Mouse (Mus musculus) midbrain, embryonic 12.5 days (tissue): Measurements from ENCODE around the gene Pip5k1c. TPM values are rescaled to one million over a fixed set of nuclear protein-coding genes. Genes with fewer than 3 reads are reported as not detected.

Experiments
- ATAC-seq: fragments of 200-750 bp; cut with Nextera tagmentation; 2 replicates; pipeline ENCODE4 v1.8.0; 2017; ENCODE audit warnings: low read depth, moderate TSS enrichment, moderate library complexity; ENCODE audit not compliant: low FRiP score
- H3K27ac ChIP-seq: fragments of 300-500 bp; sonication (generic); replicated peaks from 2 replicates; pipeline ENCODE4 v1.5.1; 2016; ENCODE audit warnings: mild to moderate bottlenecking
- H3K27me3 ChIP-seq: fragments of 300-500 bp; sonication (generic); 2 replicates; pipeline ENCODE4 v1.6.1; 2016; ENCODE audit warnings: mild to moderate bottlenecking
- H3K36me3 ChIP-seq: fragments of 300-500 bp; sonication (generic); 2 replicates; pipeline ENCODE4 v1.6.1; 2016
- H3K4me1 ChIP-seq: fragments of 300-500 bp; sonication (generic); 2 replicates; pipeline ENCODE4 v1.6.1; 2016
- H3K4me2 ChIP-seq: fragments of 300-500 bp; sonication (generic); replicated peaks from 2 replicates; pipeline ENCODE4 v1.6.1; 2016; ENCODE audit warnings: mild to moderate bottlenecking, moderate library complexity
- H3K4me3 ChIP-seq: fragments of 300-500 bp; sonication (generic); 2 replicates; pipeline ENCODE4 v1.5.1; 2016; ENCODE audit warnings: mild to moderate bottlenecking
- H3K9ac ChIP-seq: fragments of 300-500 bp; sonication (generic); replicated peaks from 2 replicates; pipeline ENCODE4 v1.6.1; 2016; ENCODE audit warnings: mild to moderate bottlenecking, moderate library complexity
- H3K9me3 ChIP-seq: fragments of 300-500 bp; sonication (generic); 2 replicates; pipeline ENCODE4 v1.6.1; 2016; ENCODE audit warnings: mild to moderate bottlenecking
- WGBS: fragments of 180-500 bp; shearing (Covaris S2); methylation state at CpG from one replicate; pipeline ENCODE4 v1.1.7; 2016; 5-methylcytosine and 5-hydroxymethylcytosine counted together
- polyA plus RNA-seq: library from polyadenylated mRNA; unstranded; fragments of >200 nt; fragmentation: Nextera tagmentation; extraction: Ambion mirVana; gene quantifications from 2 replicates; pipeline ENCODE4 v1.2.1, GENCODE M21; 2016

Pip5k1c gene
- polyA plus RNA-seq, 1 experiment from 2014 or later = 89.9 TPM

DNA sequence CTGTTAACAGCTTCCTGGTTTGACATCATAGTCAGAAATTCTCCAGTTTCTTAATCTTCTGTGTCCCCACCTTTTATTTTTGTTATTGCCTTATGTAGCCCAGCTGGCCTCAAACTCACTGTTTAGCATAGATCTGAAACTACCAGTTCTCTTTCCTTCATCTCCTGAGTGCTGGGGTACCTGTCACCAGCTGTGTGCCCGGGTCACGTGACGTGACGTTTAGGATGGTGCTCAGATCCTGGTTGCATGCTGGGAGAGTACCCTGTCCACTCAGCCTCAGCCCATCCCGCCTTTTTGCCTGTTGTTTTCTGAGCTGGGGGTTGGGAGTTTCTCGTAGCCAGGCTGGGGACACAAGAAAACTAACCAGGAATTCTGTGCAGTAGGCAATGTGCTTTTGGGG lies 4.5 kb downstream of the Pip5k1c start:
- peaks cover 35% of the 10 kb centered on the region for H3K4me1 ChIP-seq
- no peak overlapping the region for H3K27ac ChIP-seq
- H3K9me3 ChIP-seq = no peaks in the 10 kb centered on the region
- ATAC-seq = no peak
- H3K4me3 ChIP-seq = no peak overlapping the region
- 86% methylated on average over 6 of the region's 6 CpGs for WGBS
- H3K36me3 ChIP-seq = no peaks in the 10 kb centered on the region
- H3K9ac ChIP-seq = no peak overlapping the region
- no peaks in the 10 kb centered on the region for H3K27me3 ChIP-seq
- no peak overlapping the region for H3K4me2 ChIP-seq

DNA sequence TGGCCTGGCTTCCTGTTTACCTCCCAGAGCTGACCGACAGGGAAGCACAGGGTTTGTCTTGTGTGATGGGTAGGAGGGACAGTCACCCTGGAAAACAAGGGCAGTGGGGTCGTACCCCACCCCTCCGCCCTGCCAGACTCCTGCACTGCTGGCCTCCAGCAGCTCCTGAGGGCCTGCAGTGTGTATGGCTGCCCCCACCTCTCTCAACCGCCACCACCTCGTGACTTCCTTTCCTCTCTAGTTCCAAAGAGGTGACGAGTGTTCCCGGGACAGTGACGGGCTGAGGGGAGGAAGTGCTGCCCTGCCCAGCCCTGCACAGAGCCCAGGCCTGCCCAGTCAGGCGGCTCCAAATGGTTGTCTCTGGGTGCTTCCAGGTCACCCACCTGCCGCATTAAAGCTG lies 5.1 kb downstream of the Pip5k1c start:
- Histone ChIP-seq H3K27ac (no peak overlapping the region), H3K4me2 (no peak overlapping the region), H3K4me3 (no peak overlapping the region), H3K9ac (no peak overlapping the region), H3K27me3 (no peaks in the 10 kb centered on the region), H3K36me3 (no peaks in the 10 kb centered on the region), H3K9me3 (no peaks in the 10 kb centered on the region), H3K4me1 (peaks cover 40% of the 10 kb centered on the region)
- no peak for ATAC-seq
- 80% methylated on average over 10 of the region's 10 CpGs for WGBS

DNA sequence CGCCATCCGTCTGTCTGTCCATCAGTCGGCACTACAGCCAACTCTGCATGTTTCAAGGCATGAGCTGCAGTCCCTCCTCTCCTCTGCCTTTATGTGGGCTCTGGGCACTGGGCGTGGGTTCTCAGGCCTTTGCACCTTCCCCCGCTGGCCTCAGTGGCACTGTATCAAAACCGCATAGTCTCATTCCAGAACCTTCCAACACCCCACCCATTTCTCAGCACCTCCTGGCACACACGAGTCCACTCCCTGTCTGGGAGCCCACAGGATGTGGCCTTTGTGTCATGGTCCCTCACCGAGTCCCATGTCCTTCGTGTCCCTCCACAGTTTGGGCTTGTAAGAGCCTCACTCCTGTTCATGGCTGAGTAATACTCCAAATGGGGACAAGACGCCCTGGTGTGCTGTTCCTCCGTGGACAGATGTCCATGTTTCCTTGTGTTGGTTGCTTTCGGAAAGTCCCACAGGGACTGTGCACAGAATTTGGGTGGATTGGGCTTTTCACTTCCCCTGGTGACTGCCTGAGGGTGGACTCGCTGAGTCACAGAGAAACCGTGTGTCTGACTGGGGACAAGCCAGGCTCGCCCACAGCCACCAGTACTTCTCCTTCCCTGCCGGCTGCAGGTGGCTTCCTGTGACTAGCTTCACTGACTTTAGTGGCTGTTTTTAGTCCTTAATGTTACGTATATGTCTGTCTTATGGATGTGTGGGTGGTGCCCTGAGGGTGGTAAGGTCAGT lies 5.8 kb downstream of the Pip5k1c start:
- no peak overlapping the region for H3K27ac ChIP-seq
- ATAC-seq = no peak
- no peak overlapping the region for H3K9ac ChIP-seq
- no peak overlapping the region for H3K4me2 ChIP-seq
- H3K9me3 ChIP-seq = no peaks in the 10 kb centered on the region
- H3K36me3 ChIP-seq = no peaks in the 10 kb centered on the region
- H3K4me1 ChIP-seq = peaks cover 44% of the 10 kb centered on the region
- 94% methylated on average over 17 of the region's 17 CpGs for WGBS
- H3K4me3 ChIP-seq = no peak overlapping the region
- no peaks in the 10 kb centered on the region for H3K27me3 ChIP-seq

DNA sequence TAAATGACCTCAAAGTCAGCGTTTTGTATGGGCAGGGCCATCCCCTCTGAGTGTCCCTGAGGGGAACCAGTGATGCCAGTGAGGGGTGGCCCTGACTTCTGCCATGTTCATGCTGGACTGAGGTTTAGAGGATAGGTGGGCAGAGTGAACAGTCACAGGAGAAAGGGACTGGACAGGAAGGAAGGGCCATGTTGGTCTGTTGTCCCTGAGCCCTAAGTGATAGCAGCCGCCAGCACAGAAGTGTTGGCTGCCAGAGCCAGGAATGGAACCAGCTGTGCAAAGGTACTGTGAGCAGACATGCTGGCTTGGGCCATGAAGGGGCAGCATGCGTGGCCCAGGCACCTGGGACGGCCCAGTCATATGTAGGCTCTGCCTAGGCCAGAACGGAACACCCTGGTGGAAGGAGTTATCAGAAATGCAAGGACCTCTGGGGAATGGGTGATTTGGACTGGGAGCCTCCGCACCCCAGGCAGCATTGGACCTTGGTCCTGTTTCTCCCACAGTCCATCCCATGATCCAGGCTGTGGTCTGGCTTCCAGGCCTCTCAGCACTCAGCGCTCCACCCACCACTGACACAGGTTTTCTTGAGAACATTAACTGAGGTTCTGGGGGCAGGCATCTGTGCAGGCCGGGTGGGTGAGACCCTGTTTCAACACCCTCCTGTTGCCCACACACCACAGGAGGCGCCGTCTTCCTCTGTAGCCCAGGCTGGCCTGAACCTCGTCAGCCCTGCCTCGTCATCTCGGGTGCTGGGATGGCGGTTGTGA lies 7.0 kb downstream of the Pip5k1c start:
- no peak for ATAC-seq
- no peaks in the 10 kb centered on the region for H3K27me3 ChIP-seq
- H3K4me1 ChIP-seq = peaks cover 36% of the 10 kb centered on the region
- 93% methylated on average over 14 of the region's 14 CpGs for WGBS
- H3K9ac ChIP-seq = no peak overlapping the region
- no peak overlapping the region for H3K4me2 ChIP-seq
- H3K36me3 ChIP-seq = no peaks in the 10 kb centered on the region
- H3K9me3 ChIP-seq = no peaks in the 10 kb centered on the region
- H3K4me3 ChIP-seq = no peak overlapping the region
- no peak overlapping the region for H3K27ac ChIP-seq

DNA sequence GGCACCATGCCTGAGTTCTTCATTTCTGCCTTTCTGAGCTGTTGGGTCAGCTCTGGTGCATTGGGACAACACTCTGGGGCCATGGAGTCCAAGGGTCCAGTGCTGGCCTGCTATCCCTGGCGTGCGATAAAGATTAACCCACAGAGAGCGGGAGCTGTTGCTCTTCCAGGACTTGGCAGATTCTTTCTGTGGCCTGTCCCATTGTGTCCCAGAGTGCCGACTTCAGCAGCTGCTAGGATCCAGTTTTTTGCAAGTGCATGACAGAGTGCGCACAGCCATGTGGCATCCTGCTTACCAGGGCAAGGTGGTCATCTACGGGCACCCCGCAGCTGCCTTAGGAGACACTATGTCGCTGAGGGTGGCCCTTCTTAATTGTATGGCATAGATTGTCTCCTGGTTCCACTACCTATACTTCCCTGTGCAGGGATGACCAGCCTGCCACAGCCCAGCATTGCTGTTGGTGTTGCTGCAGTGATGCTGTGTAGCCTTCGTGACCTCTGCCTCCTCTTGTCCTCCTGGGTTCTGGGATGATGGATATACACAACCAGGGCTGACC lies 7.7 kb downstream of the Pip5k1c start:
- Histone ChIP-seq H3K27ac (no peak overlapping the region), H3K4me2 (no peak overlapping the region), H3K36me3 (no peaks in the 10 kb centered on the region), H3K4me1 (peaks cover 29% of the 10 kb centered on the region; the same call in 1 of the 2 replicates), H3K9me3 (no peaks in the 10 kb centered on the region), H3K27me3 (no peaks in the 10 kb centered on the region), H3K9ac (no peak overlapping the region), H3K4me3 (no peak overlapping the region)
- WGBS = 86% methylated on average over 9 of the region's 9 CpGs
- ATAC-seq = no peak

DNA sequence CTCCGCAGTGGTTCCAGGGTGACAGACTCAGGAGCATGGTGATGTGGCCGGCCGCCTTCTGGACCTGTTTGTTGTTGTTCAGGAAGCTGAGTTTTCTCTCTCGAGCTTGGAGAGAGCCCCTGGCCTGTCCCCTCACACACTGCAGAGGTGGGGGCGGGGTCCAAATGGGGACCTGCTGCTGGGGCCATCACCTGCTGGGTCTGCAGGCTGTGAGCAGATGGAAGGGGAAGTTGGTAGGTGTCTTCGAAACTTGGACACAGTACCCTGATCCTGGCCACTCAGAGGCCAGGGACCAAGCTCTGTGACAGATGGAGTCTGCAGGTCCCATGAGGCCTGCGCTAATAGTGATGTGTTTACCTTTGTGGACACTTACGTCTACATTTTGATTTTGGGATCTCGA lies 8.6 kb downstream of the Pip5k1c start:
- no peaks in the 10 kb centered on the region for H3K27me3 ChIP-seq
- no peak overlapping the region for H3K27ac ChIP-seq
- H3K9ac ChIP-seq = no peak overlapping the region
- H3K4me2 ChIP-seq = no peak overlapping the region
- H3K9me3 ChIP-seq = no peaks in the 10 kb centered on the region
- H3K4me1 ChIP-seq = peaks cover 26% of the 10 kb centered on the region; the same call in 1 of the 2 replicates
- WGBS = 85% methylated on average over 9 of the region's 9 CpGs
- H3K36me3 ChIP-seq = peaks cover 8% of the 10 kb centered on the region
- ATAC-seq = no peak
- no peak overlapping the region for H3K4me3 ChIP-seq

DNA sequence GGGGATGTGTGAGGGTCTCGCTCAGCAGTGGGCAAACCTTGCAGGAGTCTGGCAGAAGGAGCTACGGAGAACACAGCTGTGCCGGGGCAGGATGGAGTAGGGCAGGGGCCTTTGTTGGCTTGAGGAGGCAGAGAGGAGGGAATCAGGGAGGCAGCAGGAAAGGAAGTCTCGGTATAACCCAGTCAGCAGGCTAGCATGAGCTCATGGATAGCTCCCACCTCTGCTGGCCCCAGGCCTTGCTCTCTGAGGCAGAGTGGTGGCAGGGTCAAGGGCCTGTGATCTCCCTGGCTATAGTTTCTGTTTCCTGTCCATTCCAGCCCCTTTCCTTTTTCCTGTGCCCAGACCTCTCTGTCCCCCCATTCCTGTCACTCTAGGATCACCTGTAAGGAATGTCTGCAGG lies 9.5 kb downstream of the Pip5k1c start:
- Histone ChIP-seq H3K4me1 (peaks cover 23% of the 10 kb centered on the region; the same call in 1 of the 2 replicates), H3K27ac (no peak overlapping the region; the same call in 1 of the 2 replicates), H3K9me3 (no peaks in the 10 kb centered on the region), H3K4me2 (no peak overlapping the region), H3K9ac (no peak overlapping the region), H3K36me3 (peaks cover 17% of the 10 kb centered on the region), H3K27me3 (no peaks in the 10 kb centered on the region), H3K4me3 (no peak overlapping the region)
- no peak for ATAC-seq
- WGBS = 74% methylated on average over 4 of the region's 4 CpGs

DNA sequence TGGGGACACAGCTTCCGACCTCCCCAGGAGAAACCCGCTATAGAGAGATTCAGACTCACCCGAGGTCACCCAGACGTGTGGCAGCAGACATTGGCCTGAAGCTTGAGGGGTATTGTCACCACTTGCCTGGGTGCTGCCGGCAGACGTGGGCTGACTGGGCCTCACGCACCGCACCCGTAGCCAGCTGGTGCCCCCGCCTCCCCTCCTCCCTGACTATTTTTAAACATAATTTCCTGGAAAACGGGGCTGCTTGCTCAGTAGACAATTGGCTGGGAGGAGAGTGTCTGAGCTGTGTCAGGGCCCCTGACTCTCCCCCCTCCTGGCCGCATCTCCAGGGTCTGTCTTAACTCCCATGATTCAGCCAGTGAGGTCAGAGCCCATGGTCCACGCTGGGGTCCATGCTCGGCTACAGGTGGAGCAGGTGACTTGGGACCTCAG lies 10.0 kb downstream of the Pip5k1c start:
- 70% methylated on average over 14 of the region's 14 CpGs for WGBS
- Histone ChIP-seq H3K4me3 (no peak overlapping the region), H3K27me3 (no peaks in the 10 kb centered on the region), H3K9ac (no peak overlapping the region), H3K36me3 (peaks cover 22% of the 10 kb centered on the region), H3K27ac (no peak overlapping the region; the same call in 1 of the 2 replicates), H3K9me3 (no peaks in the 10 kb centered on the region), H3K4me2 (no peak overlapping the region), H3K4me1 (peaks cover 23% of the 10 kb centered on the region; the same call in 1 of the 2 replicates)
- ATAC-seq = no peak

DNA sequence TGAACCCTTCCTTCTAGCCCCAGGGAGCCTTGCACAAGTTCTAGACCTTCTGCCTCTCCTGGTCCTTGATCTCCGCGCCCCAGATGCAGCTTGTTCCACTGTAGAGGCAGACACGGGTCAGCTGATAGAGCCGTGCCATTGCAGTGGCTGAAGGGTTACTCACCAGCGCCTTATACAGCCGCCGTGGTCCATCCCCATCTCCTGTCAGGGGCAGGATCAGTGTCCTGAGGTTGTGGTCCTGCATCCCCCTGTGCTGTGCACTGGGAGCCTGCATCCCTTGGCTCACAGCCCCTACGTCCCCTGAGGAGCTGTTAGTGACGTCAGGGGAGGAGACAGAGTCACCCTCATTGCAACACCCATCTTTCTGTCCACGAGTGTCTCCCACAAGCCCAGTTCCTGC lies 10.5 kb downstream of the Pip5k1c start:
- WGBS = 80% methylated on average over 10 of the region's 10 CpGs
- Histone ChIP-seq H3K27ac (0 out of 2 replicates have a peak overlapping the region, but pooled peaks have one; percentile 3), H3K27me3 (no peaks in the 10 kb centered on the region), H3K36me3 (peaks cover 27% of the 10 kb centered on the region), H3K4me1 (peaks cover 23% of the 10 kb centered on the region; the same call in 1 of the 2 replicates), H3K9ac (no peak overlapping the region), H3K4me3 (no peak overlapping the region), H3K4me2 (no peak overlapping the region), H3K9me3 (no peaks in the 10 kb centered on the region)
- ATAC-seq = no peak

DNA sequence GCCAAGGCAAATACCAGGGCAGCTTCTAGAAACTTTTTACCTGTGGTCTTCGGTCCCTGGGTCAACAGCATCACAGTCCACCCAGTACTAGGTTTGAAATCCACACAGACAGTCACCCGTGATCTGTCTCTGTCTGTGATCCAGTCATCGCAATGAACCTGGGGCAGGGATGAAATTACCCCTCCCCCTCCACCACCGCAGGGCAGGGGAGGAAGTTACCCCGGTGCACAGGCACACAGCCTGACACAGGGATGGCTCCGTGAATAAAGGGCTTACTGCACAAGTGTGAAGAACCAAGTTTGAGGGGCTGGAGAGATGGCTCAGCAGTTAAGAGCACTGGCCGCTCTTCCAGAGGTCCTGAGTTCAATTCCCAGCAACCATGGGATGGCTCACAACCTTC lies 11.0 kb downstream of the Pip5k1c start:
- H3K36me3 ChIP-seq = peaks cover 32% of the 10 kb centered on the region
- H3K9ac ChIP-seq = no peak overlapping the region
- no peak overlapping the region for H3K4me3 ChIP-seq
- ATAC-seq = no peak
- WGBS = 83% methylated on average over 7 of the region's 7 CpGs
- no peak overlapping the region for H3K27ac ChIP-seq
- H3K27me3 ChIP-seq = no peaks in the 10 kb centered on the region
- peaks cover 23% of the 10 kb centered on the region; the same call in 1 of the 2 replicates for H3K4me1 ChIP-seq
- H3K9me3 ChIP-seq = no peaks in the 10 kb centered on the region
- no peak overlapping the region for H3K4me2 ChIP-seq

DNA sequence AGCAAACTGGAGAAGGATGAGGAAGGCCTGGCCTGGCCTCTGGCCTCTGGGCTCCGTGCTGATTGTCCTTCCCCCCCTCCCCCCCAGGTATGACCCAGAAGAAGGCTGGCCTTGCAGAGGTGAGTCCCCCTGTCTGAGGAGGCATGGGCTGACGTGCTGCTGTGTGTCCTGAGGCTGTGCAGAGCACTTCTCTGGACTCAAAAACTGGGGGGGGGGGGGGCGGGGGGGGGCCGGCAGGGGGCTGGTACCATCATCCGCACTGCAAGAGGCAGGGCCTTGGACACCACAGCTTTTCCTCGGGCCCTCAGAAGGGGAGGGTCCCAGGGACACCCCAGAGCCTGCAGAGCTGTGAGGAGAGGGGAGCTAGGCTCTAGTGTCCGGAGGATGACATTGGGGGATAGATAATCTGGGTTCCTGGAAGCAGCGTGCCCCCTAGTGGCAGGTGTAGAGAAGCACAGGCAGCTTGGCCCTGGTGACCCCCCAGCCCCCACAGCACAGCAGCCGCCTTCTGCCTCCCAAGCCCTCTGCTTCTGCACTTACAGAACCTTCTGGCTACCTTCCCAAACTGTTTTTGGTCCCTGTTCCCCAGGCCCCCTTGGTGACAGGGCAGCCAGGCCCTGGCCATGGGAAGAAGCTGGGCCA lies 12.0 kb downstream of the Pip5k1c start:
- Histone ChIP-seq H3K36me3 (peaks cover 42% of the 10 kb centered on the region), H3K4me1 (peaks cover 23% of the 10 kb centered on the region; the same call in 1 of the 2 replicates), H3K4me2 (no peak overlapping the region), H3K9ac (no peak overlapping the region), H3K27me3 (no peaks in the 10 kb centered on the region), H3K27ac (no peak overlapping the region), H3K4me3 (no peak overlapping the region), H3K9me3 (no peaks in the 10 kb centered on the region)
- no peak for ATAC-seq
- WGBS = 14% methylated on average over 5 of the region's 9 CpGs
